Mouse (Mus musculus) embryo, embryonic 10.5 days (tissue): ENCODE data around the gene Hes7.

Source experiments
- DNase-seq: peaks from one replicate; pipeline ENCODE4 v3.0.0-alpha.2; 2015; ENCODE audit warnings: low spot score

Hes7 gene

DNA sequence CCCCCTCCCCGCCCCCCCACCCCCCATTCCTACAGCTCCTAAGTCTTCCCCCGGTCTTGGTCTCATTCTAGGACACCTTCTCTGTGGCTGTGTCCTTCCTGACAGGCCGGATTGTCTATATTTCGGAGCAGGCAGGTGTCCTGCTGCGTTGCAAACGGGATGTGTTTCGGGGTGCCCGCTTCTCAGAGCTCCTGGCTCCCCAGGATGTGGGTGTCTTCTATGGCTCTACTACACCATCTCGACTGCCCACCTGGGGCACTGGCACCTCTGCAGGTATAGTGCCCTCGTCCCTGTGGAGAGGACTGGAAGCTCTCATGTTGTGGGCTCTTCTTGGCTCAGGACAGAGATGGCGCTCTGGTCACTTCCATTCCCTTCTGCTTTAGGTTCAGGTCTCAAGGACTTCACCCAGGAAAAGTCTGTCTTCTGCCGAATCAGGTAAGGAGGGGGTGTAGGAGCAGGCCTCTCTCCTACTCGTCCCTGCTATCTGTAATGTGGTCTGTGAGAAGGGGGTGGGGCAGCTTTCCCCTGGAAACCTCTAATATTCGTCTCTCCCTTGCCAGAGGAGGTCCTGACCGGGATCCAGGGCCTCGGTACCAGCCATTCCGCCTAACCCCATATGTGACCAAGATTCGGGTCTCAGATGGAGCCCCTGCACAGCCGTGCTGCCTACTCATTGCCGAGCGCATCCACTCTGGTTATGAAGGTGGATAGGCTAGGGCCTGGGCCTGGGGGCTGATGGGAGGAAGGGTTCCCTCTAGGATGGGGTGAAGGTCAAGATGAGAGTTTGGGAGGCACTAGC is 18.4 kb upstream of the Hes7 start:
- DNase-seq: no peak

- DNase-seq: no peak
Measured at GRCm38 (mm10) chr11:69102403-69102725, 17.8 kb upstream of the Hes7 start.

- no peak for DNase-seq
Measured at GRCm38 (mm10) chr11:69103121-69103520, 17.1 kb upstream of the Hes7 start.

DNA sequence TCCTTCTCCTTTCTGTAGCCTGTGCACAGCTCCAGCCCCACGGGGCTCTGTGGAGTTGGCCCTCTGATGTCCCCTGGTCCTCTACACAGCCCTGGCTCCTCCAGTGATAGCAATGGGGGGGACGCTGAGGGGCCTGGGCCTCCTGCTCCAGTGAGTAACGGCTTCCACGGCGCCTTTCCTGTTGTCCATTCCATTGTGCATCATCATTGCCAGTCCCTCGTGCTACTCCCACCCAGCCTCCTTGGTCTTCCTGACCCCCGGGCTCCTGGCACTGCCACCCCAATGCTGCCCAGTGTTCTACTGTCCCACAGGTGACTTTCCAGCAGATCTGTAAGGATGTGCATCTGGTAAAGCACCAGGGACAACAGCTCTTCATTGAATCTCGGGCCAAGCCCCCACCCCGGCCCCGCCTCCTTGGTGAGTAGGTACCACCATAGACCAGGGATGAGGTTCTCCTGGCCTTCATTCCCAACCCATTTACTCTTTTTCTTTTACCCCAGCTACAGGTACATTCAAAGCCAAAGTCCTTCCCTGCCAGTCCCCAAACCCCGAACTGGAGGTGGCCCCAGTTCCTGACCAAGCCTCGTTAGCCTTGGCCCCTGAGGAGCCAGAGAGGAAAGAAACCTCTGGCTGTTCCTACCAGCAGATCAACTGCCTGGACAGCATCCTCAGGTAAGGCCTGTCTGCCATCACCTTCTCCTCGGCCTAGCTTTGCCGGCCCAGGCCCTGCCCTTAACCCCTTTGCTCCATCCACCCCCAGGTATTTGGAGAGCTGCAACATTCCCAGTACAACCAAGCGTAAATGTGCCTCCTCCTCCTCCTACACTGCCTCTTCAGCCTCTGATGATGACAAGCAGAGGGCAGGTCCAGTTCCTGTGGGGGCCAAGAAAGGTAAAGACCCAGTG is 16.4 kb upstream of the Hes7 start:
- no peak for DNase-seq

DNA sequence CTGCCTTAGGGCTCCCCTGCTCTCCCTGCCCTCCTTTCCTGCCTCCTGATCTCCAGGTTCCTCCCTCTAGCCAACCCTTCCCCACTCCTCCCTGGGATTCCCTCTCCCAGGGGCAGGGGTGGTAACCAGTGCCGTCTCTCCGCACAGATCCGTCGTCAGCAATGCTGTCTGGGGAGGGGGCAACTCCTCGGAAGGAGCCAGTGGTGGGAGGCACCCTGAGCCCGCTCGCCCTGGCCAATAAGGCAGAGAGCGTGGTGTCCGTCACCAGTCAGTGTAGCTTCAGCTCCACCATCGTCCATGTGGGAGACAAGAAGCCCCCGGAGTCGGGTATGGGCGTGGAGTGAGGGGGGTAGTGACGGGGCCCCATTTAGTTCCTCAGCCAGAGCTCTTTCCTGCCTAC is 15.7 kb upstream of the Hes7 start:
- no peak for DNase-seq

DNA sequence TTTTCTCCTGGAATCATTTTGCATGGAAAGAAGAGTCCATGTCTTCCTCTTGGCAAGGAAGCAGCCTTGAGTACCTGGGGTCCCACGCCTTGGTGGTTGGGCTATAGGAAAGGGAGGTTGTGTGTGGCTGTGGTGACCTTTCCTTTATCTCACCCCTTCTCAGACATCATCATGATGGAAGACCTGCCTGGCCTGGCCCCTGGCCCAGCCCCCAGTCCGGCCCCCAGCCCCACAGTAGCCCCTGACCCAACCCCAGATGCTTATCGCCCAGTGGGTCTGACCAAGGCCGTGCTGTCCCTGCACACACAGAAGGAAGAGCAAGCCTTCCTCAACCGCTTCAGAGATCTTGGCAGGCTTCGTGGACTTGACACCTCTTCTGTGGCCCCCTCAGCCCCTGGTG is 15.0 kb upstream of the Hes7 start:
- no peak for DNase-seq

DNA sequence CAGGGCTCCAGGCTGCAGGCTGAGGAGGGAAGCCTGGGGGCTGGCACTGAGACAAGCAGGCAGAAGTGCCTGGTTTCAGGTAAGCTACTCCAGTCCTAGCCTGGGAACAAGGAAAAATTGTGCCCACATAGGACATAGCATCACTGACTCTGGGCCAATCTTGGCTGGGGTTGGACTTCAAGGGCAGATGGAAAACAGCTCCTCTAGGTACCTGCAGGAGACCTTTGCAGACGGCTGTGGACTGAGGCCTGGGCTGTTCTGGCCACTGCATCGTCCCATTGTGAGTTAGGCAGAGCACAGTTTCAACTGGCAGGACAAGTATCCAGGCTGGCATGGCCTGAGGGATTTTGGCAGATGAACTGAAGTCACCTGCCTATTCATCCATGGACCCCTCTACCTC is 14.4 kb upstream of the Hes7 start:
- no peak for DNase-seq

GRCm38 (mm10) chr11:69106299-69106698 is 13.9 kb upstream of the Hes7 start:
- no peak for DNase-seq

DNA sequence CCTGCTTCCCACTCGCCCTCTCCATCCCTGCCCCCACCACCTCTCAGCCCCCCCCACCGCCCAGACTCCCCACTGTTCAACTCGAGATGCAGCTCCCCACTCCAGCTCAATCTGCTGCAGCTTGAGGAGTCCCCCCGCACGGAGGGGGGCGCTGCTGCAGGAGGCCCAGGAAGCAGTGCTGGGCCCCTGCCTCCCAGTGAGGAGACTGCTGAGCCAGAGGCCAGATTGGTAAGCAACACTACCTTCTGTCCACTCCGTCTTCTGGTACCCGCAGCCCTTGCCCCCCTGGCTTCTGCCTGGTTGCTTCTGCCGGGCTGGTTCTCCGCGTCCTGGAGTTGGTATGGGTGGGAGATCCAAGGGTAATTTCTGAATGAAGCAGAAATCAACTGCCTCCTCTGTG is 13.4 kb upstream of the Hes7 start:
- DNase-seq: no peak

DNA sequence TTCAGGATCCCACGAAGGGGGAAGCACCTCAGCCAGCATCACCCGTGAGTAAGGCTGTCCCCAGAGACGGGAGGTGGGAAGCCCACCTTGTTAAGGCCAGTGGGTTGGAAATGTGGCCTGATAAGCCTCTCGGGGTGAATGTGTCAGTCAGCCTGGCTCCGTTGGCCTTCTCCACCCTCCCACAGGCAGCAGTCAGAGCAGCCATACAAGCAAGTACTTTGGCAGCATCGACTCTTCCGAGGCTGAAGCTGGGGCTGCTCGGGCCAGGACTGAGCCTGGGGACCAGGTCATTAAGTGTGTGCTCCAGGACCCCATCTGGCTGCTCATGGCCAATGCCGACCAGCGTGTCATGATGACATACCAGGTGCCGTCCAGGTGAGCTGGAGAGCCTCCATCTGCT is 12.5 kb upstream of the Hes7 start:
- DNase-seq: no peak

- DNase-seq: no peak
Measured at GRCm38 (mm10) chr11:69108223-69108622, 12.0 kb upstream of the Hes7 start.

DNA sequence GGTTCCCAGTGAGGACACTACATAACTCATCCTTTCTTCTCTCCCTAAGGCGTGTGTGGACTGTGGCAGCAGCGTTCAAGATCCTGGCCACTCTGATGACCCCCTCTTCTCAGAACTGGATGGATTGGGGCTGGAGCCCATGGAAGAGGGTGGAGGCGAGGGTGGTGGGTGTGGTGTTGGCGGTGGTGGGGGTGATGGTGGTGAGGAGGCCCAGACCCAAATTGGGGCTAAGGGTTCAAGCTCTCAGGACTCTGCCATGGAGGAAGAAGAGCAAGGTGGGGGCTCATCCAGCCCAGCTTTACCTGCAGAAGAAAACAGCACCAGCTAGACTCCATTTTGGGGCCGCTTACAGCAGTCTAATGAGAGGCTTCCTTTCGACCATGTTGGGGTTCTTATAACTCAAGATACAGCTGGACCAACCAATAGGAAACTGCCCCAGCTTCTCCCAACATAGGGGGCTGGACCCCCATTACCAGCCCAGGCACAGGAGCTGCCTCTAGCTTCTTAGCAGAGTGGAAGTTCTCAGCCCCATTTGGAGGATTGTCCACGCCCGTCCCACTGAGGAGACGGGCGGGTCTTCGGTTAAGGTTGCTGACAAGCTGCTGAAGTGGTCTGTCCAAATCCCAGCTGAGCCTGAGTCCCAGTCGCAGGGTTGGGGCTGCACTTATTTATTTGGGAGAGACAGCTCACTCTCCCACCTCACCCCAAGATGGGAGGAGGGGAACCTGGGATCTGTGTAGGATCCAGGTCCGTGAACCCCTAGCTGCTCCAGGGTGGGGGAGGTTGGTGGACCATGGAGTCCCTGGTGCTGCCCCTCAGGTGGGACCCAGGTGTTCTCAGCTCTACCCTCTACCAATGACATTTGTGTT is 10.9 kb upstream of the Hes7 start:
- no peak for DNase-seq

DNA sequence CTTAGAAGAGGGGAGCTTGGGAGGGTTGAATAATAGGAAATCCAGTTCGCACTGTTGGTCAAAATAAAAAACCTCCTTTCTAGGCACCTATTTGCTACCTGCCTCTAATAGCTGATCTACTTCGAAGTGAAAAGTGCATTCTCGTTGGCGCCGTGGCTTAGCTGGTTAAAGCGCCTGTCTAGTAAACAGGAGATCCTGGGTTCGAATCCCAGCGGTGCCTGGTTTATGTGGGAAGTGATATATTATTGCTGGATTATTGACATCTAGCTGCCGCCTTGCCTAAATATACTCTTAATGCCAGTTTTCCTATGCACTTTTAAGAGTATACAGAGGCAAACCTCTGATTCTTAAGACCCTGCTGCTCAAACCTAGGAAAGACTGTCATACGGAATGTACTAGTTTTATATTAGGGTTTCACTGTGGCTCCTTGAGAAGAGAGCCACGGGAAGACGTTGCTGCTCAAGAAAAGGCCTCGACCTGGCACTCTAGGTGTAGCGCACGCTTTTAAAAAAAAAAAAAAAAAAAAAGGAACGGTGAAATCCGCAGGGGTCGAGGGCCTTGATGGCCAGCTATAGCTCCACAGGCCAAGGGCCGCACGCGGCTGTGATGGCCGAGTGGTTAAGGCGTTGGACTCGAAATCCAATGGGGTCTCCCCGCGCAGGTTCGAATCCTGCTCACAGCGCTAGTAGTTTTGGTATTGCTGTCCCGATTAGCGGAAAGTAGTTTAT is 9.7 kb upstream of the Hes7 start:
- peak; percentile 97 for DNase-seq

DNA sequence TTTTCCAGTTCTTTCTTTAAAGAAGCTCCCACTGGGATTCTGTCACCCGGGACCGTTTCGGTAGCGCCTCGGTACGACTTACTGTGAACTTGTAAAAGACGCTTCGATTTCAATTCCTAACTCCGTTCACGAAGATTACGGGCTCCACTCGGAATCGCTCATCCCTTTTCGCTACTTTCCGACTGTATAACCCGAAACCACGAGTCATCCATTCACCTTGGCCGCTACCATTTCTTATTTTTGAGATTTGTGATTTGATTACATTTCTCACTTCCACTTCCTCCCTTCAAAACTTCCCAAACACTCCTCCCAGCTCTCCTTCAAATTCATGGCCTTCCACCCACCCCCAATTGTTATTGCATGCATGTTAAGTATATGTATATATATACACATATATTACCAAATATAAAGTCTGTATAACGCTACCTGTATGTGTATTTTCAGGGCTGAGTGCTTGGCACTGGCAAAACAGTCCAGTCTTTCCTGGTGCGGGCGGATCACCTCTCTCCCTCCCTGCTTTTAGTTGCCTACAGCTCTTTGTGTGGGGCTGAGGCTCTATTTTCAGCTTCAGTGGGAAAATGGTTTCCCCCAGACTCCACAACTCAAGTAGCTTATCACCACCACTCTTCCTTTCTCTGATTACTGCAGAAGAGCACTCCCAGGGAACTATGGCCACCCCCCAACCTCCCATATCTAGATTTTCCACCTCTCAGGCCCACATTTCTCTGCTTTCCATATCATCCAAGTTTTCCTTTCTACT is 9.0 kb upstream of the Hes7 start:
- peak; percentile 50 for DNase-seq

DNA sequence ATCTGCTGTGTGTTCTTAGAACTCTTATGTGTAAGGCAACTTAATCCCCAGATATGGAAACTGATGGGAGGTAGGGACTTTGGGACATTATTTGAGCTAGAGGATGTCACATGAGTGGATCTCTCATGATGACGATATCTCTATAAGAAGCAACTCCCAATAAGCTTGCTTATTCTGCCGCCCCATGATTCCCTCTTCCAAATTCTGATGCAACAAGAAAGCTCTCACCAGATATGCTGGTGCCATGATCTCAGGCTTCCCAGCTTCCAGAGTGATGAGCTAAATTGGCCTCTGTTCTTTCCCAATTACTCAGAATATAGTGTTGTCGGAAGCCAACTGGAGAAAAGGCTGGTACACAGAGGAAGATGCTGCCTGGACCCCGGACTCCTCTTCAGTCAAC is 8.3 kb upstream of the Hes7 start:
- no peak for DNase-seq

- DNase-seq: no peak
Measured at GRCm38 (mm10) chr11:69114018-69114417, 6.2 kb upstream of the Hes7 start.

DNA sequence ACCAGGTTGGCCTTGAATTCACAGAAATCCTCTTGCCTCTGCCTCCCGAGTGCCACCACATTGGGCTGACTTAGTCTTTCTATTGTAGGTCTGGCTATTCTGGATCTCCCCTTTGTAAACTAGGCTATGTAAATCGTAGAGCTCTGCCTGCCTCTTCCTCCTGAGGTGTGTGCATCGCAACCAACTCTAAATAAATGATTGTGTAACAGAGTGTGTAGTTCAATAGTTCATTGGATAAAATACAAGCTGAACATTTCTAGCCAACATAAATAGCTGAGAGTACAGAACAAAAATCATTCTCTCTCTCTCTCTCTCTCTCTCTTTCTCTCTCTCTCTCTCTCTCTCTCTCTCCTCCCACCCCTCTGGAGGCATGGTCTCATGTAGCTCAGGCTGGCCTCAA is 5.6 kb upstream of the Hes7 start:
- DNase-seq: no peak

DNA sequence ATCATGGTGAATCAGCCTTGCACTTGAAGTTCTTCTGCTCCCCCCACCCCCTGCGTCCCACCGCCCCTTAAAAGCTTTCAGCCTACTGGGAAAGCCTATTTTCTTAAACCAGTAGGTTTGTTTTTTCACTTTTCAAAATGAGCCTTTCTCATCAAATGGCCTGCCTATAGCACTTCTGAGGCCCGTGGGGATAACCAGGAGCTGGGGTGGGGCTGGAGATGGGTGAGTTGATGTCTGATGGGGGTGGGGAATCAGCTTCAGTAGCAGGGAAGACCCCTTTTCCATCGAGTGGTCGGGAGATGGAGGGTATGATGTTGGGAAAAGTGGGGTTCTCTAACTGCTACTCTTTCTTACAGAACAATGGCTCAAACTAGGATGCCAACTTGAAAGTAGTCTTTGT is 3.4 kb upstream of the Hes7 start:
- no peak for DNase-seq

DNA sequence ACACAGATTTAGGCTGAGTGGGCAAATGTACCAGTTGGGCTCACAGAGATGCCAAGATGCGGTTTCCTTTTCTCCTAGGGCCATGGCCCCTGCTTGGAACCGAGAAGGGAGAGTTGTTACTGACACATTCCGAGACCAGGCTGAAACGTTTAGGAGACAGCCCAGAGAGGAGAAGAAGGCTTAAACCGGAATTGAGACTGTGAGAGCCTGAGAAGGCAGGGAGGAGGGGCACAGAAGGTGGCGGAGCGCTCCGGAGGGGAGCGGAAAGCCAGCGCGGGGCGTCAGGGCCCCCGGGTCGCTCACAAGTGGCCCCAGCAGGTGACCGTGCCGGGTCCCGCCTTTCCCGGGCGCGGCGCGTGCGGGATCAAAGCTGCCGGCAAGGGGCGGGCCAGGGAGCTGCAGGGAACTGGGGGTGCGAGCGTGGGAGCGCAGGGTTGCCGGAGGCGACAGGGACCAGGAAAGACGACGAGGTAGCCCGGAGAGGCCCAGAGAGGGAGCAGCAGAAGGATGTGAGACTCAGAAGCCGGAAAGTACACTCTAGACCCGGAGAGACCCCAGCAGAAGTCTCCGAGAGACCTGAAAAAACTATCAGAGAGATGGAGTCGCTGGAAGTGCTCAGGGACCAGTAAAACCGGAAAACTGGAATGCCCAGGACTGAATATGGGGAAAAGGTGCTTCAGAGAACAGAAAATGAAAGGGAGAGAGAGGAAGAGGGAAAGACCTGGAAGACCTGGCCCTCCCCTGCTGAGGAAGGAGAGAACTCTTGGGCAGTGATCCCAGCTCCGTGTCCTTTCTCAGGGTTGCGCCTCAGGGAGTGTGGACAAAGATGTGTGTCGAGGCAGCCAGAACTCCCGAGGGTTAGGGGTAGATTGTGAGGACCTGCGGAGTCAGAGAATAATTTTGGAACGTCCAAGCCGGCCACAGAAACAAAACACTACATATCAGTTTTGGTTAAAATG is 2.2 kb upstream of the Hes7 start:
- peak; percentile 79 for DNase-seq

GRCm38 (mm10) chr11:69118765-69119164 is 1.4 kb upstream of the Hes7 start:
- peak; percentile 97 for DNase-seq
